ENCODE assay signal across 9 mouse cellular contexts in the genomic region with DNA sequence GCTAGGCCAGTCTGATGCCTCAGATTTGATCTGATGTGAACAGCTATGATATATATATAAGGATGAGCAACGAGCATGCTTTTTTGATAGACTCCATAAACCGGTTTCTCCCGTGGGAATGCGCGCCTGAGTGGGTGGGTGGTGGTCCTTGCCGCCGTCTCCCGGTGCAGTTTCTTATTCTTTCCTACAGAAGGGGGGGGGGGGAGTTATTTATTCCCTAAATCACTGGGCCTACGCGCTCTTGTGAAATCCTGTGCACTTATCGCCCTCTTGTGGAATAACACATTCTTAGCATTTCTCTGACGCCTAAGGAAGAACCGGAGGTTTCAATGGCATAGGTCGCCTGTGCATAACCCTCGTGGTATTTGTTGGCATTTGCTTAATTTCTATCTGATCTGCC. TPM values are rescaled to one million over a fixed set of nuclear protein-coding genes. Genes with fewer than 3 reads are reported as not detected.
DNase-seq lines count a peak whose midpoint lies in the region; ATAC-seq and TF ChIP-seq lines count a peak whose summit lies in the region.
"Had no signal": no experiment of that assay in that cellular context is flagged by ENCODE, and none has a peak within 500 bp of the region (broad histone marks: within the 10 kb centered on the region; RNA-seq: fewer than 3 reads in every experiment).

No protein-coding gene starts in this region.

- DNase-seq in cerebellum, adult 2 months = peak; percentile 26 to 41
- DNase-seq in liver, embryonic 14.5 days (ENCODE audit: low read depth in 3 of 3, low spot score in 3 of 3) = no peak
- DNase-seq in liver = no peak
- DNase-seq in midbrain, embryonic 10.5 days (ENCODE audit: low spot score) = peak; percentile 51
- DNase-seq in urinary bladder, postnatal 14 days (ENCODE audit: low spot score) = no peak
- no peak for DNase-seq in urinary bladder, postnatal 25 days (ENCODE audit: low spot score)
- DNase-seq: liver, embryonic 13.5 days had no signal

- TF ChIP-seq CTCF in cerebellum, adult 2 months (IDR thresholded peaks at IDR 0.05; ENCODE audit: borderline replicate concordance, insufficient read depth, low read depth, low read length) = peak; percentile 62; the same call in 1 of the 2 replicates
- peak; percentile 52 for TF ChIP-seq CTCF in liver, embryonic 14.5 days (IDR thresholded peaks at IDR 0.05; ENCODE audit: low read depth)

- peaks cover 12% of the 10 kb centered on the region; the same call in 1 of the 2 replicates for H3K27me3 ChIP-seq in cerebellum, adult 2 months (ENCODE audit: control insufficient read depth, insufficient read depth, low read length)
- peaks cover 48% of the 10 kb centered on the region for H3K27me3 ChIP-seq in liver, embryonic 14.5 days (ENCODE audit: control insufficient read depth, insufficient read depth, low read length)
- H3K27me3 ChIP-seq in midbrain, embryonic 10.5 days (ENCODE audit: low read depth, poor library complexity, severe bottlenecking) = peaks cover 66% of the 10 kb centered on the region

- H3K9me3 ChIP-seq in liver, embryonic 14.5 days (ENCODE audit: control insufficient read depth, low read length) = no peaks in the 10 kb centered on the region
- H3K9me3 ChIP-seq in midbrain, embryonic 10.5 days (replicated peaks) = no peaks in the 10 kb centered on the region
- H3K9me3 ChIP-seq: liver, embryonic 13.5 days had no signal

- no peak overlapping the region for H3K27ac ChIP-seq in cerebellum, adult 2 months (ENCODE audit: insufficient read depth, low read length)
- no peak overlapping the region for H3K27ac ChIP-seq in liver, embryonic 14.5 days
- H3K27ac ChIP-seq in midbrain, embryonic 10.5 days (replicated peaks) = no peak overlapping the region
- H3K27ac ChIP-seq: liver, embryonic 13.5 days had no signal

- no peaks in the 10 kb centered on the region for H3K4me1 ChIP-seq in cerebellum, adult 2 months (ENCODE audit: control insufficient read depth, insufficient read depth, low read length)
- no peaks in the 10 kb centered on the region for H3K4me1 ChIP-seq in liver, embryonic 14.5 days (replicated peaks; ENCODE audit: control insufficient read depth in 2 of 2, insufficient read depth in 2 of 2, low read length in 1 of 2)
- peaks cover 40% of the 10 kb centered on the region for H3K4me1 ChIP-seq in midbrain, embryonic 10.5 days

- H3K9ac ChIP-seq in liver, embryonic 14.5 days (replicated peaks) = no peak overlapping the region
- H3K9ac ChIP-seq: liver, embryonic 13.5 days had no signal

- no peak for TF ChIP-seq EP300 in liver, embryonic 14.5 days (IDR thresholded peaks at IDR 0.05; ENCODE audit: low read depth)

- WGBS in cerebellum, adult 2 months = 1% methylated on average over 15 of the region's 15 CpGs
- WGBS in liver, embryonic 14.5 days (ENCODE audit: insufficient replicate concordance) = 2% methylated on average over 15 of the region's 15 CpGs
- 3% methylated on average over 15 of the region's 15 CpGs for WGBS in midbrain, embryonic 10.5 days

- H3K4me2 ChIP-seq in liver, embryonic 14.5 days (ENCODE audit: low read depth) = no peak overlapping the region
- H3K4me2 ChIP-seq: liver, embryonic 13.5 days had no signal

- TF ChIP-seq POLR2A in cerebellum, adult 2 months (IDR thresholded peaks at IDR 0.05; ENCODE audit: borderline replicate concordance, insufficient read depth, low read length) = no peak

- no peak for ATAC-seq in cerebellum, adult (ENCODE audit: insufficient number of reproducible peaks, low FRiP score, low TSS enrichment)
- no peak for ATAC-seq in liver, embryonic 14.5 days (ENCODE audit: insufficient read depth)
- ATAC-seq in granulocyte monocyte progenitor cell, adult 5-6 weeks (replicated peaks; ENCODE audit: poor library complexity, severe bottlenecking) = peak; percentile 50

- no peak overlapping the region for H3K4me3 ChIP-seq in cerebellum, adult 2 months (replicated peaks; ENCODE audit: insufficient read depth, low read depth, low read length)
- no peak overlapping the region for H3K4me3 ChIP-seq in liver, embryonic 14.5 days (ENCODE audit: insufficient read depth in 1 of 2, low read depth in 2 of 2, low read length in 2 of 2)
- no peak overlapping the region for H3K4me3 ChIP-seq in midbrain, embryonic 10.5 days
- H3K4me3 ChIP-seq: liver, embryonic 13.5 days had no signal

- no peaks in the 10 kb centered on the region for H3K36me3 ChIP-seq in liver, embryonic 14.5 days (replicated peaks; ENCODE audit: control insufficient read depth, insufficient read depth, low read depth)
- no peaks in the 10 kb centered on the region for H3K36me3 ChIP-seq in midbrain, embryonic 10.5 days
- H3K36me3 ChIP-seq: liver, embryonic 13.5 days had no signal

RNA-seq across cellular contexts. Expression of a gene that starts 4.6 kb away (rescaled TPM):
- polyA plus RNA-seq in cerebellum, adult 2 months (2012; rRNA removed) = 1.5 and 2.0 TPM in 2 replicates
- 0.01 TPM in 2 replicates for polyA plus RNA-seq in liver, embryonic 14.5 days (2012; rRNA removed)
- not detected in 2 replicates for polyA plus RNA-seq in liver, embryonic 14.5 days (2014; fragmentation: Nextera tagmentation; extraction: Ambion mirVana)
- not detected in 2 replicates for total RNA-seq in granulocyte monocyte progenitor cell, adult 5-6 weeks (2014; fragmentation: Nextera tagmentation)
- not detected in 2 replicates for total RNA-seq in granulocyte monocyte progenitor cell, adult 5-6 weeks (2017)
- 9.0 and 11.0 TPM in 2 replicates for polyA plus RNA-seq in midbrain, embryonic 10.5 days (2016; fragmentation: Nextera tagmentation; extraction: Ambion mirVana)

Comparison
In these comparisons a context has a peak if more than half of its experiments do, and no peak if none do; other contexts are left out.
1. DNase-seq: peak in cerebellum, adult 2 months (2 of 2) and midbrain, embryonic 10.5 days (single experiment); none in liver, embryonic 14.5 days (0 of 3), liver (single experiment), urinary bladder, postnatal 14 days (single experiment) and urinary bladder, postnatal 25 days (single experiment).